Mouse (Mus musculus) layer of hippocampus, postnatal 25 days (tissue): ENCODE data around the gene Olfr859. TPM values are rescaled to one million over a fixed set of nuclear protein-coding genes. Genes with fewer than 3 reads are reported as not detected.
"Not testable (repeated sequence)": the region's sequence is repeated elsewhere in the genome, so short reads cannot be mapped to it uniquely, and the experiment has no call there.

Experiments
- DNase-seq, 2 experiments: peaks; one replicate each; pipeline ENCODE4 v3.0.0; 2022; ENCODE audit warnings: mixed read lengths in 2 of 2, low spot score in 1 of 2; ENCODE audit errors: extremely low spot score in 1 of 2
- total RNA-seq, 2 experiments: library from RNA; stranded (reverse); gene quantifications; 2 replicates each; pipeline ENCODE4 v1.2.3; 2021

Olfr859 gene
- not detected for total RNA-seq

- DNase-seq = not testable (repeated sequence)
Observed at GRCm38 (mm10) chr9:19804606-19805005, at the start of gene Olfr859. Olfr859 (plus strand) TSS chr9:19804906.

DNA sequence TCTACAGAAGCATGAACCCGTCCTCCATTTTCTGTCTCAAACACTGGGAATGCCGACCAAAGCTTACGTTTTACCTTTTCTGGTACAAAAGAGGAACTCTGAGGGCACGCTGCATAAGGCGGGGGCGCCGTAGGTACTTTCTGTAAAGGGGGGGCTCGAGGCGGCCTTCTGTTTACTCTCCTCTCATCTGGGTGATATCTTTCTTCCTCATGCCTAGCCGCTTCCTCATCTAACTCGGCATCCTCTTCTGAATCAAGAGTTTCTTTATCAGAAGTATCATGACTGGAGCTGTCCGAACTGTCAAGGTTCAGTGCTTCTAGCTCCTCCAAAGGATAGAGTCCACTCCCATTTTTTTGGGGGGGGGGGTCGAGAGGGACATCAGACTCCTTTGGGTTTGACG lies 35.6 kb upstream of the Olfr859 start:
- DNase-seq = no peak

GRCm38 (mm10) chr9:19769701-19770100 lies 35.0 kb upstream of the Olfr859 start:
- no peak for DNase-seq

GRCm38 (mm10) chr9:19779983-19780382 lies 24.7 kb upstream of the Olfr859 start, which contains the start of gene Olfr58:
Olfr58 (plus strand) TSS chr9:19780283.
- DNase-seq = no peak

GRCm38 (mm10) chr9:19803000-19803399 lies 1.7 kb upstream of the Olfr859 start:
- no peak for DNase-seq

DNA sequence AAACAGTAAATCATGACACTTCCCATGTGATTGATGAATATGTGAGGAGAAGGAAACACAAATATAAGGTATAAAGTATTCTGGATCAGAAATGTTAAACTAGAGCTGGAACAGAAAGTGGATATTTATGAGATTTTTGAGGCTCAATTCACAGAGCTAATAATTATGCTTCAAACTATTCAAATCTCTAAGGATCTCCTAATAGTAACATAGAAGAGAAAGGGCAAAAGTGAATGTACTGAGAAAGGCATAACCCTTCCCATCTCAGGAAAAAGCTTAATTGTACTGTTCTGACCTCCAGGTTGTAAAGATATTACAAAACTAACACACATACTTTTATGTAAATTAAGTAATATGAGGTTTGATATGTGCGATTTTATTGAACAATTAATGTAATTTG lies 44.9 kb downstream of the Olfr859 start, which contains the start of gene Olfr860:
Gene Olfr860, minus strand, starts transcription at position 101 of the 400 bp plus-strand sequence.
- DNase-seq = no peak

Other genes starting within 250 kb of the Olfr859 start
- gene Olfr854, start 237.5 kb upstream of the Olfr859 start, total RNA-seq = not detected
- gene Olfr855, start 222.3 kb upstream of the Olfr859 start, total RNA-seq = not detected
- gene Zfp317, start 182.8 kb upstream of the Olfr859 start, total RNA-seq = 10 to 100 TPM; 20.7 to 21.7 TPM
- gene Olfr857, start 95.5 kb upstream of the Olfr859 start, total RNA-seq = not detected
- gene Olfr58, start 24.6 kb upstream of the Olfr859 start, total RNA-seq = not detected
- not detected for gene Olfr860, start 44.8 kb downstream of the Olfr859 start, total RNA-seq
- gene Olfr862, start 83.1 kb downstream of the Olfr859 start, total RNA-seq = not detected
- gene Olfr77, start 112.0 kb downstream of the Olfr859 start, total RNA-seq = not detected
- gene Olfr866, start 223.1 kb downstream of the Olfr859 start, total RNA-seq = not detected